Mouse (Mus musculus): Measurements from ENCODE around the gene Atp13a5. TPM values are rescaled to one million over a fixed set of nuclear protein-coding genes. Genes with fewer than 3 reads are reported as not detected.

Gene Atp13a5
- polyA plus RNA-seq, 1 experiment from 2014 or later, result not detected

- H3K27ac ChIP-seq (ENCODE audit: low read depth, low read length), result no peak overlapping the region
- H3K4me2 ChIP-seq (replicated peaks; ENCODE audit: low read depth, low read length), result no peak overlapping the region
- H3K36me3 ChIP-seq (ENCODE audit: control insufficient read depth, insufficient read depth, low read length), result no peaks in the 10 kb centered on the region
- H3K9me3 ChIP-seq (ENCODE audit: control insufficient read depth, low read length), result no peaks in the 10 kb centered on the region
- no peaks in the 10 kb centered on the region for H3K27me3 ChIP-seq (ENCODE audit: control insufficient read depth, insufficient read depth, low read length)
- H3K4me3 ChIP-seq (ENCODE audit: low read length), result no peak overlapping the region
- ATAC-seq (ENCODE audit: low FRiP score, low TSS enrichment), result no peak
- H3K4me1 ChIP-seq (ENCODE audit: control insufficient read depth, insufficient read depth, low read length), result no peaks in the 10 kb centered on the region
- WGBS, result 38% methylated on average over 5 of the region's 5 CpGs
- no peak overlapping the region for H3K9ac ChIP-seq (ENCODE audit: low read depth, low read length)
These were observed 185.6 kb downstream of the Atp13a5 start for GRCm38 (mm10) chr16:29192911-29193310.

Other genes with a start within 250 kb of the Atp13a5 start
- gene Hrasls, start 169.0 kb downstream of the Atp13a5 start, polyA plus RNA-seq (2014; fragmentation: Nextera tagmentation; extraction: Ambion mirVana), result 0.10 and 0.16 TPM in 2 replicates
- 1.1 and 1.9 TPM in 2 replicates for gene Atp13a4, start 166.1 kb upstream of the Atp13a5 start, polyA plus RNA-seq (2014; fragmentation: Nextera tagmentation; extraction: Ambion mirVana)
- gene Opa1, start 200.6 kb upstream of the Atp13a5 start, polyA plus RNA-seq (2014; fragmentation: Nextera tagmentation; extraction: Ambion mirVana), result 19.5 and 44.0 TPM in 2 replicates

Data from kidney, embryonic 14.5 days (tissue).